Mouse (Mus musculus) erythroid progenitor cell, adult 5-6 weeks (primary cell): ENCODE measurements around the gene Il2rb. TPM values are rescaled to one million over a fixed set of nuclear protein-coding genes. Genes with fewer than 3 reads are reported as not detected.

Source experiments
- ATAC-seq: replicated peaks from 2 replicates; pipeline ENCODE4 v1.8.0; 2016; ENCODE audit warnings: moderate number of reproducible peaks, mild to moderate bottlenecking, moderate TSS enrichment, inconsistent platforms; ENCODE audit not compliant: poor library complexity, low FRiP score, severe bottlenecking
- total RNA-seq, 2 experiments: library from RNA; stranded (forward) in 1 of 2; stranded (reverse) in 1 of 2; fragments of 150-400 nt in 1 of 2; fragments of 186-747, 209-891 nt in 1 of 2; gene quantifications; 2 replicates each; pipeline versions ENCODE4 v1.2.3 to v1.2.4; 2015 to 2017; ENCODE audit warnings: low replicate concordance in 2 of 2

Il2rb gene
- total RNA-seq, 2 experiments from 2014 or later, result 3.9 to 10.5 TPM

- no peak for ATAC-seq
Measured at GRCm38 (mm10) chr15:78521892-78522291, 26.8 kb upstream of the Il2rb start.

- ATAC-seq, result no peak
Measured at GRCm38 (mm10) chr15:78521331-78521730, 26.3 kb upstream of the Il2rb start.

GRCm38 (mm10) chr15:78520112-78520715 lies 25.1 kb upstream of the Il2rb start:
- ATAC-seq, result no peak

- ATAC-seq, result no peak
Measured at GRCm38 (mm10) chr15:78518221-78518620, 23.1 kb upstream of the Il2rb start.

GRCm38 (mm10) chr15:78515759-78516158 lies 20.7 kb upstream of the Il2rb start:
- ATAC-seq, result no peak

GRCm38 (mm10) chr15:78514393-78515146 lies 19.5 kb upstream of the Il2rb start:
- peak; percentile 60; the same call in 1 of the 2 replicates for ATAC-seq

- ATAC-seq, result no peak
Measured at GRCm38 (mm10) chr15:78513019-78513418, 17.9 kb upstream of the Il2rb start.

- no peak for ATAC-seq
Measured at GRCm38 (mm10) chr15:78511951-78512350, 16.9 kb upstream of the Il2rb start.

GRCm38 (mm10) chr15:78510736-78511135 lies 15.7 kb upstream of the Il2rb start:
- no peak for ATAC-seq

GRCm38 (mm10) chr15:78510121-78510576 lies 15.1 kb upstream of the Il2rb start:
- ATAC-seq, result no peak

GRCm38 (mm10) chr15:78509297-78509899 lies 14.3 kb upstream of the Il2rb start:
- ATAC-seq, result no peak

- ATAC-seq, result no peak
Measured at GRCm38 (mm10) chr15:78508443-78508842, 13.4 kb upstream of the Il2rb start.

GRCm38 (mm10) chr15:78505541-78505940 lies 10.5 kb upstream of the Il2rb start:
- ATAC-seq, result no peak

- ATAC-seq, result no peak
Measured at GRCm38 (mm10) chr15:78504816-78505215, 9.7 kb upstream of the Il2rb start.

GRCm38 (mm10) chr15:78504013-78504412 lies 8.9 kb upstream of the Il2rb start:
- ATAC-seq, result no peak

- no peak for ATAC-seq
Measured at GRCm38 (mm10) chr15:78502437-78503132, 7.5 kb upstream of the Il2rb start.

GRCm38 (mm10) chr15:78493401-78494010 lies 1.6 kb downstream of the Il2rb start:
- no peak for ATAC-seq

- no peak for ATAC-seq
Measured at GRCm38 (mm10) chr15:78491301-78491700, 3.8 kb downstream of the Il2rb start.

GRCm38 (mm10) chr15:78489906-78490305 lies 5.2 kb downstream of the Il2rb start:
- ATAC-seq, result no peak

- ATAC-seq, result no peak
Measured at GRCm38 (mm10) chr15:78489248-78489647, 5.8 kb downstream of the Il2rb start.
